Mouse (Mus musculus) heart, adult 8-10 months (tissue): ENCODE measurements around the gene Map1s. TPM values are rescaled to one million over a fixed set of nuclear protein-coding genes. Genes with fewer than 3 reads are reported as not detected.
A peak's percentile ranks its signal among the peaks of the same experiment; 100 is the strongest.

Experiments
- DNase-seq: peaks from one replicate; pipeline ENCODE4 v3.0.0; 2022; ENCODE audit warnings: low spot score
- total RNA-seq, 4 experiments: library from RNA; stranded (reverse); gene quantifications; 2 replicates each; pipeline ENCODE4 v1.2.4; 2022

The Map1s gene
- total RNA-seq, 4 experiments from 2014 or later = 17.8 to 24.5 (median 20.6) TPM

DNA sequence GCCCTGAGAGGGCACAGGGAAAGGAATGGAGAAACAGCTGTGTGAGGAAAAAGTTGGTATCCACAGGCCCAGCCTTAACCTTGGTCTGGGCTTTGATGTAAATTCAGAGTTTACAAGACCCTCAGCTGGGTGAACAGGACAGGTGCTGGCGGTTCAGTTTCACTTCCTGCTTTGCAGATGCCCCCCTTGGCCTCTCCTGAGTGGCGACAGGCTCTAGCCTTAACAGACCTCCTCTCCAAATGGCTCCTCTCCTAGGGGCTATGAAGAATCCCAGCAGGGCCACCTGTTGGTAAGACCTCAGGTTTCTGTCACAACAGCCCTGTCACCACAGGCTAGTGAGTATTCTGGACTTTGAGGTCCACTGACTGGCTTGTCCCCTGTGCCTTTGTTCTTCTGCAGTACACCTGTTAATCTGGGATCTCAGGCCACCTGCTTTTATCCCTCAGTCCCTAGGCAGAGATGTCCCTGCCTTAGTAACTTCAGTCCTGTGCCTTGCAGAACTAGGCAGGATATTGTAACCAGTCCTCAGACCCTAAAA lies 7.0 kb upstream of the Map1s start:
- no peak for DNase-seq

DNA sequence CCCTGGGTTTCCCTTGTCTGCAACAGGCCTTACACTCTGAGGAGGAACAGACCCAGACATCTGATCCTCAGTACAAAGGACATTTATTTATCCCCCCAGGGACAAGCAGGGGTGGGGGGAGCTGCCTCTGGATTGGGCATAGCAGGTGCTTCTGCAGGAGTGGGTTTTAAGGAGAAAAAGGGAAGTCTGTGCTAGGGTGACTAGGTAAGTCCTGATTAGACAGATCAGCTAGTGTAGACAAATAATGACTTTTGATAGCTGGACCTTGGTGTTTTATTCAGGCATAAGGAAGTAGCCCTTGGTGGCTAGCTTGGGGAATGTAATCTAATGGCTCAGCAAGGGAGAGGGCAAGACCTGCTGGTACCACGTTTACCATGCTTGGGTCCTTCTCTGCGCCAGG lies 6.5 kb upstream of the Map1s start:
- no peak for DNase-seq

DNA sequence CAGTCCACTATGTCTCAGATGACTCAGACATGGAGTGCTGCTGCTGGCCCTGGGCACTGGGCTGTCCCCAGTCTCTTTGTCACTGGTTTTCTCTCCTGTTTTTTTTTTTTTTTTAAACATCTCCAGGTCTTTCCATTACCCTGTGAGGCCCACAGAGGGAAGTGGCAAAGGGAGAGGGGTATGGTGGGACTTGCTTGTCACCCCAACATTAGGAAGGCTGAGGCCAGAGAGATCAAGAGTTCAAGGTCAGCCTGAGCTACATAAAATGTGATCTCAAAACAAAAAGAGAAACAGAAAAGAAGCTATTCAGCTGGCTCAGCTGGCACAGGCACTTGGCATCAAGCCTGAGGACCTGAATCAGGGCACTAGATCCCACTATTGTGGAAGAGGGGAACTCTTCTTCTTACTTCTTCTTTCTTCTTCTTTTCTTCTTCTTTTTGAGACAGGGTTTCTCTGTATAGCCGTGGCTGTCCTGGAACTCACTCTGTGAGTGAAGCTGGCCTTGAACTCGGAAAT lies 4.8 kb upstream of the Map1s start:
- no peak for DNase-seq

DNA sequence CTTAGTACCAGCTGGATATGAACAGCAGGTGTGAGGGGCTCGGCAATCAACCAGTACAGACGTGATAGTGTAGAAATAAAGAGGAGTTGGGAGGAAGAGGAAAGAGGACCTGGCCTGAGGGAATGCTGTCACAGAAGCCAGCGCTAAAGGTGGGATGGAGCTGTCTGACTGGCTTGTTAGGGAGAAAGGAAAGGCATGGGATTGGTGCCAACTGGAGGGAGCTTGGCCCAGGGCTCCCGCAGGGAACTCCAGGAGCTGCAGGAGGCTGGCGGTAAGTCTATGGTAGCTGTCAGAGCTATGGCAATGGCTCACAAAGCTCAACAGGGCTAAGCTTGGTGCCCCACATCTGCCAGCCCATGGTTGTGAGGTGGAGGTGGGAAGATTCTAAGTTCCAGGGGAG lies 3.5 kb upstream of the Map1s start:
- no peak for DNase-seq

DNA sequence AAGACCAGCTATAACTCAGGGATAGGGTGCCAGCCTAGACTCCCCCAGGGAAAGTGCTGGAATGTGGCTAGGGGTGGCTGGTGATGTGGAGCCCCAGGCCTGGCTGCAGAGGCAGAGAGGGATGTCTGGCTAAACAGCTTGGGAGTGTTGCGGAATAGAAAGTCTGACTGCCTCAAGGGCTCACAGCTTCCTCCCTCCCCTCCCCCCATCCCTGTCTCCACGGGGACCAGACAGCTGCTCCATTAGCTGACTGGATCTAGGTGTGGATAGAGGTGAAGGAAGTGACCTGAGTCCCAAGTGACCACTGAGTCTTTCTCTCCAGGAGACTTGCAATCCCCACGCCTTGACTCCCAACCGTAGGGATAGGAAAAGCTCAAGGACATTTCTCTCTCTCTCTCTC lies 2.6 kb upstream of the Map1s start:
- DNase-seq = no peak

DNA sequence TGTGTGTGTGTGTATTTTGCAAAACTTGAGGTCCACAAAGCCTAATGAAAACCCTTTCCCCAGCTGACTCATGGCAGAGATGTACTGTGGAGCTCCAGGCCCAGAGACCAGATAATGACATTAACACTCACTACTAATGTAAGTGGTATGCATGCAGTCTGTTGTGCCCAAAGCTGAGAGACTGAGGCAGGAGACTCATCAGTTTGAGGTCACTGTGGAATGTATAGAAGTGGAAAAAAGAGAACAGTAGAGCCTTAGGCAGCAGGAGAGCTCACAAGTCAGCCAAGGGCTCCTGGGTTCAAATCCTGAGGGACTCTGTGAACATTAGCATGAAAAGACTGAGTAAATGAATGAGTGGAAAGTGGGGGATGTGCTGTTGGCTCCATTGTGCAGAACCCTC lies 2.1 kb upstream of the Map1s start:
- no peak for DNase-seq

DNA sequence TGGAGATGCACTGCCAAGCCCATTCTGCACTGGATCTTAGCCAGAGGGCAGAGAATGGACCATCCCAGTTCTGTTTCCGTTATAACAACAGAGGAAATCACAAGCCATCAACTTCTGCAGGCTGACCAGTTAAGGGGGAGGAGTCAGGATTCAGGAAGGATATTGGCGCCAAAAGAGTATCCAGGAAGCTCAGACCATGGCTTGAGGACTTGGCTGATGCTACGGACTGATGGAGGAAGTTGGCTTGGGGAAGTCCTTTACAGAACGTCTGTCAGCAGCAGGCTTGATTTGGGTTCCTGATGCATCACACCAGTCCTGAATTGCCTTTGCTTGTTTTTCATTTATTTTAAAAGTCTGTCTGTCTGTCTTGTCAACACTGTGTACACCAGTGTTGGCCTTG lies 1.2 kb upstream of the Map1s start:
- peak; percentile 75 for DNase-seq

DNA sequence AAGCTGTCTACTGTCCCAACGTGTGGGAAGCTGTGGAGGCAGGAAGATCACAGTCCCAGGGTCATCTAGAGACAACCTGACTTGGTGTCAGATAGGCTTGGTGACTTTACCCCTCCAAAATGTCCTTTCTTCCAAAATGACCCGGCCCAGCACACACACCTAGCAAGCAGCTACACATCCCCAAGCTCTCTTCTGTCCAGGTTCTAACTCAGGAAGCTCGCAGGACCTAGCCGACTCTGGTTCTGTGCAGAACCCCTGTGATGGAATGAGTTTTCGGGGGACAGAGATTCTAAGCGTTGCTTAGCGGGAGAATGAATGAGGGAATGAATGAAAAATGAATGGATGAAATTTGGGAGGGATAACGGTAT lies 285 bp upstream of the Map1s start:
- DNase-seq = no peak

DNA sequence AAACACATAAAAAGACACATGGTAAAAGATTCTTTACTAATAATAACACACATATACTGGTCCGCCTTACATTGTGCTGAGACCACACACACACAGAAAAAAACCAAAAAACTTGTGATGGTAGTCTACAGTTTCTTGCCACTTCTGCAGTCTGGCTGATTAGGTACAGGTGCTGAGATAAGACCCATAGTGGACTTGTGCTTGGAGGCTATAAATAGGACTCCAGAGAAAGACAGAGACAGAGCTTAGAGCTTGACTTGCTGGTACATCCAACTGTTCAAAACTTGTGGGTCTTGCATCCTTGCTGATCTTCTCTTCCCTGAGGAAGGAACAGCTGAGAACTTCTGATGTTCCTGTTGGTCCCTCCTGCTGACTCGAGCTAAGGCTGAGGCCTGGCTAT lies 1.8 kb downstream of the Map1s start:
- DNase-seq = no peak

DNA sequence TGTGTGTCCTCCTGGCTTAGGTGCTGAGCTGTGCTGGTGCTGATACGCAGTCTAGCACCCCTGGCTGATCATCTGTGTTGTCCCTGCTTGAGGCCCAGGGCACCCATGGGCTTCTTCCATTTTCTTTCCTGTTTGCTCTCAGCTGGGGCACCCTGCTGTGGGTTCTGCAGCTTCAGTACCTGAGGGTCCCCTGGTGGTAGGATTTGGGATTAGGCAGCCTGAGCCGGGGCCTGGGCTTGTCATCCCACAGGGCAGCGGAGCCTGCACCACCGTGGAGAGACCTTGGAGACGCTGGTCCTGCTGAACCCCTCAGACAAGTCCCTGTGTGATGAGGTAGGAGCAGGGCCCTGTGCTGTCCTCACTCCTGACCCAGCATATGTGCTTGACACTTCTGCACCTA lies 5.9 kb downstream of the Map1s start:
- no peak for DNase-seq

DNA sequence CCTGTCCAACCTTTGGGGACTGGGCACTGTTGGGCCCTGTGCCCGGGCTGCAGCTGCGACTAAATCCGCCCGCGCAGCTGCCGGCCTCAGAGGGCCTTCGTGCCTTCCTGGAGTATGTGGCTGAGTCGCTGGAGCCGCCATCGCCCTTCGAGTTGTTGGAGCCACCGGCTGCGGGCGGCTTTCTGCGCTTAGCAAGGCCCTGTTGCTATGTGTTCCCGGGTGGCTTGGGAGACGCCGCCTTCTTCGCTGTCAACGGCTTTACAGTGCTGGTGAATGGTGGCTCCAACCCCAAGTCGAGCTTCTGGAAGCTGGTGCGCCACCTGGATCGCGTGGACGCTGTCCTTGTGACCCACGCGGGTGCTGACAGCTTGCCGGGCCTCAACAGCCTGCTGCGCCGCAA lies 7.2 kb downstream of the Map1s start:
- no peak for DNase-seq

DNA sequence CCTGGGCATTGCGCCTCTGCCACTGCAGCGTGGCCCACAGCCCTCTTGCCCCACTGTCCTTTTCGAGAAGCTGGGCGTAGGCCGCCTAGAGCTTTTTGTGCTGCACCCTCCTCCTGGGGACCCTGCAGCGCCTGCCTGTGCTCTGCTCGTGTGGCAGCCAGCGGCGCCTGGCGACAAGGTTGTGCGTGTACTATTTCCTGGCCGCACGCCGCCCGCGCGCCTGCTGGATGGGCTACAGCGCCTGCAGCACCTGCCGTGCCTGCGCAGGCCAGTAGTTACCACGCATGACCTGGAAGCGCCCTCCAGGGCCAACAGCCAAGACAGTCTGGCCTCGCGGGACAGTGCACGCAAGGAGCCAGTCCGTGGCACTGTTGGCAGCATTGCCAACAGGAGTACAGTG lies 7.8 kb downstream of the Map1s start:
- no peak for DNase-seq

DNA sequence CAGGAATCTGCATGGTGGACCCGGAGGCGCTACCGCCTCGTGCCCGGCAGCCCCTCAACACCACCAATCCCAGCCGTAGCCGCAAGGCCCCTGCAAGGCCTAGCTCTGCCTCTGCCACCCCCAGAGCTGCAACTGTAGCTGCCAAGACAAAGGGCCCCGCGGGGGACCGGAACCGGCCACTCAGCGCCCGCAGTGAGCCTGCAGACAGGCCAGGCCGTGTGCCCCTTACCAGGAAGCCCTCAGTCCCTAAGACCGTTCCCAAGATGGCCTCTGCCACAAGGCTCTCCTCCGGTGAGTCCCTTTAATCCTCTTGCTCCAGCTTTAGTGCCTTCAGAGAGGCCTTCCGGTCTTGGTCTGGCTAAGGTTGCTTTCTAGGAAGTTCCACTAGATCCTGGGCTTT lies 9.0 kb downstream of the Map1s start:
- DNase-seq = no peak

DNA sequence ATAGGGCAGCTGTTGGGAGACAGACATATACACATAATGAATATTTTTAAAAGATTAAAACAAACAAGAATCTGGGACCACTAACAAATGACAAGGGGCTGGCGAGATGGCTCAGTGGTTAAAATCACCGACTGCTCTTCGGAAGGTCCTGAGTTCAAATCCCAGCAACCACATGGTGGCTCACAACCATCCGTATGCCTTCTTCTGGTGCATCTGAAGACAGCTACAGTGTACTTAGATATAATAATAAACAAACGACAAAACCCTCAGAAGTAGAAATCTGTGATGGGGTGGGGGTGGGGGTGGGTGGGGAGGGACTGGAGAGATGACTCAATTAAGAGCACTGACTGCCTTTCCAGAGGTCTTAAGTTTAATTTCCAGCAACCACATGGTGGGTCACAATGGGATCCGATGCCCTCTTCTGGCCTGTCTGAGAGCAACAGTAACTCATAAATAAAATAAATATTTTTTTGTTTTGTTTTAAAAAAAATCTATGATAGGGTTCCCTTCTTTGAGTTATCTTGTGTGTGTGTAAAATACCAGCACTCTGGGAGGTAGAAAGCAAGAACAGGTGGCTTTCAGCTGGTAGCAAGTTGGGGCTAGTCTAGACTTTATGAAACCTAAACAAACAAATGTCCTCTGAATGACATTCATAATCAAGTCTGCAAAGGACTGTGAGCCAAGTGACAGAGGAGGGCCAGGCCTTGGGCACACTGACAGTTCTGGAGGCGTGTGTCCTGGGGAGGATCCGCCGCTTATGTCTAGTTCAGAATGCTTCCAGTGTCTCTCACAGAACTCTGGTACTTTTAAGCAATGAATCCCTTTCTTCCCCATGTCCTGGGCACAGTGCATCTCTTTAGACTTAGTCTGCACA lies 14.6 kb downstream of the Map1s start:
- DNase-seq = no peak

DNA sequence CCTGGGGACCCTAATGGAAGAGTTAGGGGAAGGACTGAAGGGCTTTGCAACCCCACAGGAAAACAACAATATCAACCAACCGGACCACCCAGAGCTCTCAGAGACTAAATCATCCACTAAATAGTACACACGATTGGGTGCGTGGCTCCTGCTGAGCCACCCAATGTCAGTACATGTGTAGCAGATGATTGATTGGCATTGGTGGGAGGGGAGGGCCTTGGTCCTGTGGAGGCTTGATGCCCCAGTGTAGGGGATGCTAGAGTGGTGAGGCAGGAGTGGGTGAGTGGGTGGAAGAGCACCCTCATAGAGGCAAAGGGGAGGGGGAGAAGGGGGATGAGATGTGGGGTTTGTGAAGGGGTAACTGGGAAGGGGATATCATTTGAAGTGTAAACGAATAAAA lies 18.4 kb downstream of the Map1s start:
- no peak for DNase-seq

DNA sequence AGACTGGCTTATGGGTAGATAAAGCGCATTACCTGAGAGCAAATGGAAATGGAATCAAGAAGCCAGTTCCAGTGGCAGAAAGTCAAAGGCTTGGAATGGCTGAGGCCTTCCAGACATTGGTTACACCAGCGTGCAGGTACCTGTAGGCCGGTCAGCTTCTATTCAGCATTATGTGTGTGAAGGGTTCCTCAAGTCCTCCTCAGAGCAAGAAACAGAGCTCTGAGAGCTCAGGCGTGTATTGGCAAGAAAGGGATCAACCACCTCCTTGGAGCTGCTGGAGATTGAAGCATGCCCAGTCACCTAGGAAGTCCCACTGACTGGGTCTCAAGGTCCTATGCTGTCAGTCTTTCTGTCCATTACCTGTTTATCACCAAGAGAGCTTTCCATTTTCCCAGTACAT lies 20.0 kb downstream of the Map1s start:
- no peak for DNase-seq

DNA sequence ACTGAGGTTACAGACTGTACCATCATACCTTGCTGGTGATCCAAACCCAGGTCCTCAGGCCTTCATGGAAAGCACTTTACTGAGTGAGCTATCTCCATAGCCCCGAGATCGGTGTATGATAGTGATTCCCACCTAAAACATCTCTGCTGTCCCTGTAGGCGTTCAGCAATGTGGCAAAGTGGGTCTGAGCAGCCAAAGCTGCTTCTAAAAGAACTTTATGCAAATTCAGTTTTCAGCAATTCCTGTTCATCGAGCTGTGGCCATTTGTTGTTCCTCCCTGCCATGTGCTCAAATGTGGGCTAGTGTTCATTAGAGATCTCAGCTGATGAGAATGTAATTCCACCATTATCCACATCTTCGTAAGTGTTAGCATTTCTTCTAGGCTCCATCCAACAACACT lies 20.7 kb downstream of the Map1s start:
- DNase-seq = no peak

DNA sequence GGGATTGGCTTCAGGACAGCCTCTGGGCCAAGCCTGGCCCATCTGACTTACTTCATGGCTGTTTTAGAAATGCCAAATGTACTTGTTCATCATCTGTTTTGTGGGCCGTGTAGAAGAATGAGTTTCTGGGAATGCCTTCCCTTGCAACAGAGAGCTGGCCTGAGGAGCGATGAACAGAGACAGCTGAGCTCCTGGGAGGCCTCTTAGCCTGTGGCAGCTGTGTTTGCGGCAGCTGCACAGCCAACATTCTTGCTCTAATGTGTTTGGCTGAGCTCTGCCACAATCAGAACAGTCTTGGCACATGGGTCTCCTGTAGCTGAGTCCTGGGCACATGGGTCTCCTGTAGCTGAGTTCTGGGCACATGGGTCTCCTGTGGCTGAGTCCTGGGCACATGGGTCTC lies 22.4 kb downstream of the Map1s start:
- DNase-seq = no peak

DNA sequence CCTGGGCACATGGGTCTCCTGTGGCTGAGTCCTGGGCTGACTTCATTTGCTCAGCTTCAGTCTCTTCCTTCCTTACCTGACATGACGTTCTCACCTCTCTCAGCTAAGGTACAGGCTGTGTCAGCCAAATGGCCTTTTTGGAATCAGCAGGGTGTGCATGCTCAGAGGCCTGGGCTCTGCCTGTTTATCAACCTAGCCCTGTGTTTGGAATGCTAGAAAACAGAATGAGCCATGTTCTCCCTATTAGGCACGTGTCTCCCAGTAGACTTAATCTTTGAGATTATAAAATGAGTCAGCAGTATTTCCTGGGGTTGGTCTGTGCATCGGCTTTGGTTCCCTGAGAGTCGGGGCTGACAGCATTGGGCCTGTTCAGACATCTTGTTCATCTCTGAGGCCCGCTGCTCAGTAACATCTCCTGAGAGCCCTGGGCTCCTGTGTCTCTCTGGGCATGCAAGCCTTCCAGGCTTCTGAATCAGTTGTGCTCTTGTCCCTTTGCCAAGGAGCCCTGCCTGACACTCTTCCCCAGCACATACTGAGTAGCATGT lies 23.1 kb downstream of the Map1s start:
- DNase-seq = peak; percentile 25

DNA sequence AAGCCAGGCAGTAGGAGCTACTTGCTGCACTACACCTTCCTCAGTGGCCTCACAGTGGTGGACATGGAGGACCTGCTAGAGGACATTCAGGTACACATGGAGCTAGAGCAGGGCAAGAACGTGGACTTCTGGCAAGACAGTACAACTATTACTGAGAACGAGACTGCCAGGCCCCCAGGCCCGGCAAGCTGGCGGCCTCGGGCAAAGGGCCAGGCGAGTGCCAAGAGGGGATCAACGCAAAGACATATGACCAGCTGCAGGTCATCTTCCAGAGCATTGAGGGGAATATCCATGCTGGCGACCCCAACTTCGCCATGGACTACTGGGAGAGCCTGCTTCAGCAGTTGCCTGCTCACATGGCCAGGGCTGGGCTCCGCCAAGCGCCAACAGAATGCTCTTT lies 26.0 kb downstream of the Map1s start:
- no peak for DNase-seq

DNA sequence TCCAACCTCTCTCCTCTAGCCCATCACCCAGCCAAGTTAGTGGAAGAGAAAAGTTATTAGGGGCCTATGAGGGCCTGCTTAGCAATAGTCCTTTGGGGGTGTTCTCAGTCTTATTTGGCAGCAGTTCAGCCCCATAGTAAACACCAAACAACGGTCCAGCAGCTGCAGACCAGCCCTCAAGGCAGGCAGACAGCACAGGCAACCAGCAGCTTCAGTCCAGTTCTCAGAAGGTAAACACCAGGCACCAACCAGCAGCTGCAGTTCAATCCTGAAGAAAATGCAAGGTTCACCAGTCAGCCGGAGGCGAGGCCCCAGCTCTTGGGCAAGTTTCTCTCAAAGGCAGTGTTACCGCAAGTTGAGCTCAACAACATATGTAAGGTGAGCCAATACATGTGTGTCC lies 27.3 kb downstream of the Map1s start:
- DNase-seq = no peak

DNA sequence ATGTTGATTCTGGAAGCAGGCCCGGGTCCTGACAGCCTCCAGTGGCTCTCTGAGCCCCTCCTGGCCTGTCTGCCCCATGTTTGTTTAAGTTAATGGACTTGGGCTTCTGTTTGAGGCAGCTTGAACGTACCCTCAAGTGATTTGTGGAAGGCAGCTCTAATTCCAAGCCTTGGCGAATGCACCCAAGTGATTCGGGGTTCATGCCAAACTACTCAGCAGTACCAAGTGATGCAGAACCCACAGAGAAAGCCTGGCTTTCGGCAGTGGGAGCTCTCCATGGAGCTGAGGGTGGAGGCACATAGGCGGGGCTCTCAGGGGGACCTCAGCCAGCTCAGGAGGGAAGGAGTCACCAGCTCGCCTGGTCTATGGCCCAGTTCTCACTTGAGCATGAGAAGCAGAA lies 29.1 kb downstream of the Map1s start:
- DNase-seq = no peak

DNA sequence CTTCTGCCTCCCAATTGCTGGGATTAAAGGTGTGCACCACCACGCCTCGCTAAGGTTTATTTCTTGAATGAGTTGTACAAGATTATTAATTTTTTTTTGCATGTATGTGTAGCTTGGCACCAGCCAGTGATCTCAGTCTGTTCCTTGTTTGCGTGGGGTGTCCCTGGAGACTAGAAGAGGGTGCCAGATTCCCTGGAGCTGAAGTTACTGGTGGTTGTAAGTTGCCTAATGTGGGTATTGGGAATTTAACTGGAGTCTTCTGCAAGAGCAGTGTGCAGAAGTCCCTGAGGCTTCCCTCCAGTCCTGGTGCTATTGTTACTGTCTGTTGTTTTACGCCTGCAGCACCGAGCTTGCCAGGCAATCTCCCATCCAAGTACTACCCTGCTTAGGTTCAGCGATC lies 31.5 kb downstream of the Map1s start:
- no peak for DNase-seq
